Comparison of ENCODE assay signal across 9 mouse cellular contexts in the genomic region with DNA sequence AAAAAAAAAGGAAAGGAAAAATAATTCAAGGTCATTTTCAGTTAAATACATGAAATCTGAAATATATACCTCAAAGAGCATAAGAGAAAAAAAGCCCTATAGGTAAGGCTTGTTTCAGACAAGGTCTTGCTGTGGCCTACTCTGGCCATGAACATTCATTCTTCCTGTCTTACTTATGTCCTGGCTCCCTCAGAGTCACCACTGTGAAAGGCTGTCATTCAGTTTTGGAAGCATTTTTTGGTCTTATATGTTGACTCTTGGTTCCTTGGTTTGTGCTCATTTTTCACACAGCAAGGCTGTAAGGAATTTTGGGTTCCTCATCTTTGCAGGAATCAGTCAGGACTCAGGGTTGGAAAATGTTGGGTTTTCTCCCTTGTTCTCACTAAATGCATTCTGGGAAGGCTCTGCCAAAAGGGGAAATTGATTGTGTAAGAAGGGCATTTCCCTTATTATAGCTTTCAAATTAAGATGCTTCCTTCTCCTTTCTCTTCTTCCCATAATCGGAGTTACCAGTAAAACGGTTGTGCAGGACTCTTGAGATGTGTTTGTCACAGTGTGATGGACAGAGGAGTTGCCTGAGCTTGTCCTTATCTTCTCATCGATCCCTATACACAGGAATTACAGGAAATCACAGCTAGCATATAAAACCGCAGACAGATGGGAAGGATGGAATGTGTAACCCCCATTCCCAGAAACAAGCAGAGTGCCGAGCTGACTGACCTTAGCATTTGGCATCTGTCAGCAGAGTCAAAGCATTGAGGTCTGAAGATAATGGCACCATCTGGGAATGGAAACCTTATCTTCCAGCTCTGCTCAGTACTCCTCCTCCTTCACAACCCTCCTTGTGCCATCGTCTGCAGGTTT. TPM values are rescaled to one million over a fixed set of nuclear protein-coding genes. Genes with fewer than 3 reads are reported as not detected.
DNase-seq lines count a peak whose midpoint lies in the region; ATAC-seq and TF ChIP-seq lines count a peak whose summit lies in the region.
"Had no signal": no experiment of that assay in that cellular context is flagged by ENCODE, and none has a peak within 500 bp of the region (broad histone marks: within the 10 kb centered on the region; RNA-seq: fewer than 3 reads in every experiment).

No protein-coding gene starts in this region.

- ATAC-seq in lung, embryonic 16.5 days (ENCODE audit: low read depth): no peak
- no peak for ATAC-seq in hindbrain, embryonic 14.5 days (ENCODE audit: low FRiP score)
- ATAC-seq in monocyte, adult 5-6 weeks (replicated peaks; ENCODE audit: insufficient number of reproducible peaks, low FRiP score, low TSS enrichment, poor library complexity, severe bottlenecking): peak; percentile 65

- H3K9ac ChIP-seq in lung, embryonic 16.5 days (ENCODE audit: low read length): no peak overlapping the region
- H3K9ac ChIP-seq in hindbrain, embryonic 14.5 days: no peak overlapping the region

- no peaks in the 10 kb centered on the region for H3K9me3 ChIP-seq in lung, embryonic 16.5 days (ENCODE audit: control insufficient read depth, low read length)
- H3K9me3 ChIP-seq in hindbrain, embryonic 14.5 days (ENCODE audit: control insufficient read depth, low read length): no peaks in the 10 kb centered on the region

- WGBS in lung, embryonic 16.5 days: 29% methylated on average over 6 of the region's 6 CpGs
- 42% methylated on average over 6 of the region's 6 CpGs for WGBS in hindbrain, embryonic 14.5 days
- 42% methylated on average over 6 of the region's 6 CpGs for WGBS in thymus, adult 2 months

- H3K36me3 ChIP-seq in lung, embryonic 16.5 days (ENCODE audit: control insufficient read depth, insufficient read depth, low read length): no peaks in the 10 kb centered on the region
- H3K36me3 ChIP-seq in hindbrain, embryonic 14.5 days (replicated peaks; ENCODE audit: control insufficient read depth, insufficient read depth): no peaks in the 10 kb centered on the region
- no peaks in the 10 kb centered on the region for H3K36me3 ChIP-seq in thymus, adult 2 months (ENCODE audit: control insufficient read depth, insufficient read depth, low read length)

- no peak for DNase-seq in lung, postnatal 25 days (ENCODE audit: low spot score)
- DNase-seq in hindbrain, embryonic 14.5 days (ENCODE audit: low spot score): no peak
- no peak for DNase-seq in cerebellum, postnatal 14 days
- DNase-seq in thymus, adult 2 months: no peak
- no peak for DNase-seq in urinary bladder, postnatal 25 days (ENCODE audit: low spot score)

- TF ChIP-seq CTCF in cortical plate, adult 2 months (IDR thresholded peaks at IDR 0.05; ENCODE audit: extremely low read depth, insufficient read depth, low read length): no peak
- no peak for TF ChIP-seq CTCF in thymus, adult 2 months (IDR thresholded peaks at IDR 0.05; ENCODE audit: borderline replicate concordance, control insufficient read depth, extremely low read depth, insufficient read depth, low read length, poor library complexity)

- H3K27me3 ChIP-seq in lung, embryonic 16.5 days (ENCODE audit: control insufficient read depth, insufficient read depth, low read depth, low read length): no peaks in the 10 kb centered on the region
- H3K27me3 ChIP-seq in hindbrain, embryonic 14.5 days (ENCODE audit: control insufficient read depth, insufficient read depth, low read length): no peaks in the 10 kb centered on the region
- H3K27me3 ChIP-seq in thymus, adult 2 months (ENCODE audit: control insufficient read depth, insufficient read depth, low read length): no peaks in the 10 kb centered on the region

- H3K4me2 ChIP-seq in lung, embryonic 16.5 days (ENCODE audit: low read depth, low read length): no peak overlapping the region
- H3K4me2 ChIP-seq in hindbrain, embryonic 14.5 days (replicated peaks): no peak overlapping the region

- TF ChIP-seq POLR2A in cortical plate, adult 2 months (IDR thresholded peaks at IDR 0.05; ENCODE audit: extremely low read depth, insufficient read depth, low read length): no peak
- no peak for TF ChIP-seq POLR2A in thymus, adult 2 months (IDR thresholded peaks at IDR 0.05; ENCODE audit: control insufficient read depth, extremely low read depth, insufficient read depth, low read length, poor library complexity)

- peaks cover 46% of the 10 kb centered on the region for H3K4me1 ChIP-seq in lung, embryonic 16.5 days (replicated peaks; ENCODE audit: control insufficient read depth, insufficient read depth, low read length)
- peaks cover 18% of the 10 kb centered on the region for H3K4me1 ChIP-seq in cortical plate, adult 2 months (ENCODE audit: control insufficient read depth, insufficient read depth, low read length)
- H3K4me1 ChIP-seq in hindbrain, embryonic 14.5 days (replicated peaks; ENCODE audit: control insufficient read depth, insufficient read depth, low read length): peaks cover 14% of the 10 kb centered on the region
- H3K4me1 ChIP-seq in thymus, adult 2 months (replicated peaks; ENCODE audit: control insufficient read depth, insufficient read depth, low read length): peaks cover 15% of the 10 kb centered on the region

- no peak overlapping the region for H3K4me3 ChIP-seq in lung, embryonic 16.5 days (ENCODE audit: low read length)
- no peak overlapping the region for H3K4me3 ChIP-seq in cortical plate, adult 2 months (ENCODE audit: insufficient read depth, low read length)
- no peak overlapping the region for H3K4me3 ChIP-seq in hindbrain, embryonic 14.5 days (replicated peaks; ENCODE audit: low read length)
- H3K4me3 ChIP-seq in thymus, adult 2 months (ENCODE audit: control insufficient read depth, insufficient read depth, low read length): no peak overlapping the region

- H3K27ac ChIP-seq in lung, embryonic 16.5 days (ENCODE audit: low read length): peak overlapping the region; percentile 12; the same call in 1 of the 2 replicates
- peak overlapping the region; percentile 10; the same call in 1 of the 2 replicates for H3K27ac ChIP-seq in cortical plate, adult 2 months (ENCODE audit: insufficient read depth, low read length)
- peak overlapping the region; percentile 1; the same call in 1 of the 2 replicates for H3K27ac ChIP-seq in hindbrain, embryonic 14.5 days
- no peak overlapping the region for H3K27ac ChIP-seq in thymus, adult 2 months (ENCODE audit: control insufficient read depth, insufficient read depth, low read length)
- H3K27ac ChIP-seq: kidney, postnatal 0 days had no signal

RNA-seq across cellular contexts. Expression of a gene that starts 21.6 kb away (rescaled TPM):
- 21.9 and 22.8 TPM in 2 replicates for polyA plus RNA-seq in lung, embryonic 16.5 days (2015; fragmentation: Nextera tagmentation; extraction: Ambion mirVana)
- polyA plus RNA-seq in cortical plate, adult 2 months (2012; rRNA removed): 24.8 and 26.4 TPM in 2 replicates
- 12.5 and 14.8 TPM in 2 replicates for polyA plus RNA-seq in hindbrain, embryonic 14.5 days (2014; fragmentation: Nextera tagmentation; extraction: Ambion mirVana)
- total RNA-seq in monocyte, adult 5-6 weeks (2017): 49.0 to 81.1 TPM (median 52.5 TPM) in 3 replicates
- polyA plus RNA-seq in thymus, adult 2 months (2012; rRNA removed): 81.3 and 81.8 TPM in 2 replicates

RNA-seq across cellular contexts. Expression of a gene that starts 51.4 kb away (rescaled TPM):
- 0.06 TPM in 1 of 2 replicates, not detected in the other for polyA plus RNA-seq in lung, embryonic 16.5 days (2015; fragmentation: Nextera tagmentation; extraction: Ambion mirVana)
- 5.6 and 7.5 TPM in 2 replicates for polyA plus RNA-seq in cortical plate, adult 2 months (2012; rRNA removed)
- polyA plus RNA-seq in hindbrain, embryonic 14.5 days (2014; fragmentation: Nextera tagmentation; extraction: Ambion mirVana): 4.6 and 5.2 TPM in 2 replicates
- not detected in 3 replicates for total RNA-seq in monocyte, adult 5-6 weeks (2017)
- polyA plus RNA-seq in thymus, adult 2 months (2012; rRNA removed): not detected in 2 replicates
